Mouse (Mus musculus) neural tube, postnatal 0 days (tissue): ENCODE results near the gene Med22. TPM values are rescaled to one million over a fixed set of nuclear protein-coding genes. Genes with fewer than 3 reads are reported as not detected.

ENCODE experiments used
- polyA plus RNA-seq: library from polyadenylated mRNA; unstranded; fragments of >200 nt; fragmentation: Nextera tagmentation; extraction: Ambion mirVana; gene quantifications from 2 replicates; pipeline ENCODE4 v1.2.1, GENCODE M21; 2015

Gene Med22
- polyA plus RNA-seq: 87.1 and 97.3 TPM in 2 replicates

GRCm38 (mm10) chr2:26910124-26910993, at the start of gene Med22, which contains the start of gene Rpl7a:
Med22 (minus strand) TSS chr2:26910677.
Rpl7a (plus strand) TSS chr2:26910764.

DNA sequence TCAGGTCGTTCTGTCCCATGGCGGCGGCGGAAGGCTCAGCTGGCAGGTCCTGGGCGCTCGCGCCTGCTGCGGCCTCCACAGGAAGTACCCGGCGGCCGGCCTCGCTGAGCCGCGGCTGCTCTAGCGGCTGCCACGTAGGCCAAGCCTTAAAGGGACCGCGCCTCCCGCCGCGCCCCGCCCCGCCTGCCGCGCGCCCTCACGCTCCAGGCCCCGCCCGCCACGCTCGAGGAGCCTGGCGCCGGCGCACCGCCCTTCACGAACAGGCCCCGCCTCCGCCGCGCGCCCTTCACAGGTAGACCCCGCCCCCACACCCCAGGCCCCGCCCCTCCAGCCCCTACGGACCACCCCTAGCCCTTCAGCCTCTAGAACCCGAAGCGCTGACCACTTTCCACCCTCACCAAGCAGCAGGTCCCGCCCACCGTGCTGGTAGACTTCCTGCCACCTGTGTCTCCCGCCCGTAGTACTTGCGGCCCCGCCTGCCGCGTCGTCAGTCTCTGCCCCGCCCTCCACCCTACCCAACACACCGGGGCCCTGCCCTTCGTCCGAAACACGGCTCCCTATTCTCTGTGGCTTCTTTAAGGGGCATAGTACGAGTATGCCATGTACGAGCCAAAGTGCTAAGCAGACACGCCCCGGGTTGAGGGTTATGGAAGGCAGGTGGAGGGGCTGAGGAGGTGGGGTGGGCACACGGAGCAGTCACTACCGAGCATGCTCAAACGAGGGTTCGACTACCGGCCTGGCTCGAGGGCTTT, 23.0 kb upstream of the Med22 start, which contains the start of the genes Surf4 and Stkld1:
Gene Surf4 (minus strand): TSS at position 625 of the 752 bp plus-strand sequence.
Gene Stkld1 (plus strand): TSS at position 744 of the 752 bp plus-strand sequence.

DNA sequence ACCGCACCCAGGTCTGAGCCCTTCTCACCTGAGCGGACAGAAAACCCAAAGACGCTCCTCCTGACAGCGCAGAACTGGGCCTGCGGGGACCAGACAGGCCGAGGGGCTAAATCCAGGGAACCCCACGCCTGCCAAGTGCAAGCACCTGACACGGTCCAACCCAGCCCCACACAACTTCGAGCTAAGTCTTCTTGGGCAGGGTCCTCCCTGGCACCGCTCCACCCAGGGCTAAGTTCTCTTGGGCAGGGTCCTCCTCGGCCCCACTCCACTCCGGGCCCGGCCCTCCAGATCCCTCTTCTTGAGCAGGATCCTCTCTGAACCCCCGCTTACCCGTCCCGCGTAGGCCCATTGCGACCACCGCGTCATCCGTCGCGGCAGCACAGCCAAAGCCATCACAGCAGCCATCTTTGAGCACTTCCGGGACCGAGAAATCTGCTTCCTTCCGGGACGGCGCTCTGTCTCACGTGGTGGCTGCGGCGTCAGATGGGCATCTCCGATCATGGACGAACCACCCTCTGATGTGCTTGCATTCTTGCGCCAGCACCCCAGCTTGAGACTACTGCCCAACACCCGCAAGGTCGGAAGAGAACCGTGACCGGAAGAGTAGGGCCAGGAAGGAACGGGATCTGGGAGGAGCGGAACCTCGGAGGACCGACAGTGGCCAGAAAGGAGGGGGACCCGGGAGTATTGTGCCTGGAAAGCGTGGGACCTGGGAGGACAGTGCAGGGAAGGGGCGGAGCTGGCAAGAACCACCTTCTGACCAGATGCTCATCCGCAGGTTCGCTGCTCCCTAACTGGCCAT, 5.7 kb upstream of the Med22 start, which contains the start of the genes Surf2 and Surf1:
Gene Surf2 (plus strand): TSS at position 441 of the 802 bp plus-strand sequence.
Gene Surf1 (minus strand): TSS at position 604 of the 802 bp plus-strand sequence.

DNA sequence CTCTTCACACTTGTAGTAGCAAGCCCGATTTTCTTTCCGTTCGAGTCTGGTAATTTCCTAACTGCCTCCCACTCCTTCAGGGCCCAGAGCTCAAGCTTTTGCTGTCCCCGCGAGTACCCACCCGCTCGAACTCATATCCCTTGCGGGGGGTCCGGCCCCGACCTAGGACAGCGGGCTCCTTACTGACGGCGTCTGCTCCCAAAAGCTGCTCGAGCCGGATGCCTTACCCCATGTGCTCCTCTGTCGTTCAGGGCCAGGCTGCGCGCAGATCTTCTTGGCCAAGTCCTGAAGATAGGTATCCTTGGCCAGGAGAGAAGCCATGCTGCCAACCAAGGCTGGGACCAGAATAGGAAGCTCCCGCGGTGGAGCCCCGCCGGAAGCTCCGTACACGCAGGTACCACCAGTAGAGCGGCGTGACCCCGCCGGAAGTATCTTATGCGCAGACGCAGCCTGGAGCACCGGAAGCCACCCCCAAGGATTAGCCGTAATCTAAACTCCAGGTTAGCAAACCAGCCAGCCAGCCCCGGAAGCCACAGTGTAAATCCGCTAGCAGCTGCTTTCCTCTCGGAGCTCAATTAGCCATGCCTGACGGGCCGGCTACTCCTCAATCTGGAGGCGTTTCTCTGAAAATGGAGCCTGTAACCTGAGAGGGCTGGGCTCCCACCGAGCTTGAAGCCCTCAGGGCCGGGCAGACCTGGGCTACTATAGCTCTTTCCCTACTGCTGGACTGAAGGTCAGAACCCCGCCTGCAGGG, 7.8 kb downstream of the Med22 start, which contains the start of gene Surf6:
Gene Surf6 (minus strand): TSS at position 413 of the 754 bp plus-strand sequence.

GRCm38 (mm10) chr2:26864879-26865278, 45.6 kb downstream of the Med22 start, which contains the start of gene Abo:
Abo (minus strand) TSS chr2:26864979.

Other genes with a start within 250 kb of the Med22 start
- not detected in 2 replicates for gene Lcn4, start 239.4 kb downstream of the Med22 start, polyA plus RNA-seq
- gene Abo, start 45.7 kb downstream of the Med22 start, polyA plus RNA-seq: not detected in 2 replicates
- 21.4 and 24.1 TPM in 2 replicates for gene Surf6, start 7.8 kb downstream of the Med22 start, polyA plus RNA-seq
- 397 and 408 TPM in 2 replicates for gene Rpl7a, start 87 bp upstream of the Med22 start, polyA plus RNA-seq
- 52.4 and 56.1 TPM in 2 replicates for gene Surf2, start 5.7 kb upstream of the Med22 start, polyA plus RNA-seq
- 119 and 120 TPM in 2 replicates for gene Surf1, start 5.9 kb upstream of the Med22 start, polyA plus RNA-seq
- gene Surf4, start 23.3 kb upstream of the Med22 start, polyA plus RNA-seq: 102 and 103 TPM in 2 replicates
- gene Stkld1, start 23.4 kb upstream of the Med22 start, polyA plus RNA-seq: 0.06 and 0.68 TPM in 2 replicates
- 29.3 and 30.3 TPM in 2 replicates for gene Rexo4, start 53.7 kb upstream of the Med22 start, polyA plus RNA-seq
- 0.05 and 0.59 TPM in 2 replicates for gene Adamts13, start 62.7 kb upstream of the Med22 start, polyA plus RNA-seq
- 85.5 and 93.0 TPM in 2 replicates for gene Cacfd1, start 99.2 kb upstream of the Med22 start, polyA plus RNA-seq
- 23.8 and 25.0 TPM in 2 replicates for gene Slc2a6, start 117.3 kb upstream of the Med22 start, polyA plus RNA-seq
- gene Mymk, start 161.5 kb upstream of the Med22 start, polyA plus RNA-seq: not detected in 2 replicates
- gene Adamtsl2, start 168.7 kb upstream of the Med22 start, polyA plus RNA-seq: 4.7 and 4.9 TPM in 2 replicates
- gene Fam163b, start 231.8 kb upstream of the Med22 start, polyA plus RNA-seq: 19.7 and 21.8 TPM in 2 replicates